Mouse (Mus musculus) lung, postnatal 0 days (tissue): Measurements from ENCODE around the gene Gm21762.
"Not testable (repeated sequence)": the region's sequence is repeated elsewhere in the genome, so short reads cannot be mapped to it uniquely, and the experiment has no call there.

Source experiments
- CTCF ChIP-seq: IDR thresholded peaks from 2 replicates; pipeline ENCODE4 v1.5.1; 2016; ENCODE audit warnings: antibody characterized with exemption, mild to moderate bottlenecking
- EP300 ChIP-seq: IDR thresholded peaks from 2 replicates; pipeline ENCODE4 v1.6.1; 2016; ENCODE audit warnings: antibody characterized with exemption, mild to moderate bottlenecking, control low read depth

GRCm38 (mm10) chr13:120259718-120260117 lies 44.0 kb upstream of the Gm21762 start:
- not testable (repeated sequence) for TF ChIP-seq CTCF, EP300
